Mouse (Mus musculus) brain, embryonic 14.5 days (tissue): ENCODE results near the gene Gm17428. TPM values are rescaled to one million over a fixed set of nuclear protein-coding genes. Genes with fewer than 3 reads are reported as not detected.

Source experiments
- DNase-seq: peaks from one replicate; pipeline ENCODE4 v3.0.0-alpha.2; 2011; ENCODE audit warnings: low read depth
- CTCF ChIP-seq: fragments of 200-500 bp; IDR thresholded peaks from 2 replicates; pipeline ENCODE4 v1.5.1; 2012; ENCODE audit warnings: inconsistent platforms, mild to moderate bottlenecking, moderate library complexity, borderline replicate concordance; ENCODE audit not compliant: insufficient read depth, insufficient read length; ENCODE audit errors: extremely low read depth
- POLR2A ChIP-seq: fragments of 200-500 bp; IDR thresholded peaks from 2 replicates; pipeline ENCODE4 v1.6.1; 2012; ENCODE audit warnings: mild to moderate bottlenecking, inconsistent platforms, borderline replicate concordance; ENCODE audit not compliant: poor library complexity, insufficient read depth, insufficient read length, severe bottlenecking; ENCODE audit errors: extremely low read depth
- polyA plus RNA-seq: library from polyadenylated mRNA; depleted of rRNA; stranded (reverse); fragments of >200 nt; gene quantifications from 2 replicates; pipeline ENCODE4 v1.2.3, GENCODE M21; 2012; rRNA removed

The Gm17428 gene
- polyA plus RNA-seq, 1 experiment: not detected

GRCm38 (mm10) chr14:55008417-55008816 is 31.7 kb downstream of the Gm17428 start:
- no peak for DNase-seq
- no peak for TF ChIP-seq CTCF
- TF ChIP-seq POLR2A: no peak

- peak; percentile 47; the same call in 1 of the 2 replicates for TF ChIP-seq CTCF
- no peak for TF ChIP-seq POLR2A
- peak; percentile 45 for DNase-seq
Observed at GRCm38 (mm10) chr14:55011116-55011515, 34.4 kb downstream of the Gm17428 start.

- DNase-seq: no peak
- TF ChIP-seq CTCF (no peak), POLR2A (no peak)
Observed at GRCm38 (mm10) chr14:55014591-55014990, 37.9 kb downstream of the Gm17428 start.

- peak; percentile 100 for DNase-seq
- TF ChIP-seq POLR2A (peak; percentile 56; the same call in 1 of the 2 replicates), CTCF (peak; percentile 88)
Observed at GRCm38 (mm10) chr14:55014991-55015766, 38.4 kb downstream of the Gm17428 start, which contains the start of gene Ngdn. Gene Ngdn, plus strand, starts transcription at chr14:55015454.

- TF ChIP-seq CTCF (no peak), POLR2A (no peak)
- DNase-seq: no peak
Observed at GRCm38 (mm10) chr14:55015767-55016111, 39.0 kb downstream of the Gm17428 start.

GRCm38 (mm10) chr14:55016876-55017275 is 40.1 kb downstream of the Gm17428 start:
- DNase-seq: no peak
- TF ChIP-seq CTCF (no peak), POLR2A (no peak)

- TF ChIP-seq CTCF: no peak
- no peak for TF ChIP-seq POLR2A
- no peak for DNase-seq
Observed at GRCm38 (mm10) chr14:55020394-55020793, 43.7 kb downstream of the Gm17428 start.

GRCm38 (mm10) chr14:55023011-55023410 is 46.3 kb downstream of the Gm17428 start:
- TF ChIP-seq POLR2A: no peak
- TF ChIP-seq CTCF: no peak
- DNase-seq: no peak

GRCm38 (mm10) chr14:55024236-55024635 is 47.5 kb downstream of the Gm17428 start:
- DNase-seq: peak; percentile 89
- TF ChIP-seq POLR2A: no peak
- TF ChIP-seq CTCF: peak; percentile 82; the same call in 1 of the 2 replicates

- TF ChIP-seq CTCF (no peak), POLR2A (no peak)
- DNase-seq: no peak
Observed at GRCm38 (mm10) chr14:55025527-55025926, 48.8 kb downstream of the Gm17428 start.

Other genes with a start within 250 kb of the Gm17428 start
- gene Slc7a8, start 195.0 kb upstream of the Gm17428 start, polyA plus RNA-seq: 8.9 and 14.6 TPM in 2 replicates
- 0.06 TPM in 1 of 2 replicates, not detected in the other for gene Rnf212b, start 162.8 kb upstream of the Gm17428 start, polyA plus RNA-seq
- 7.4 and 11.4 TPM in 2 replicates for gene Homez, start 106.0 kb upstream of the Gm17428 start, polyA plus RNA-seq
- gene Ppp1r3e, start 99.4 kb upstream of the Gm17428 start, polyA plus RNA-seq: 13.7 and 21.9 TPM in 2 replicates
- 39.5 and 47.2 TPM in 2 replicates for gene Bcl2l2, start 93.6 kb upstream of the Gm17428 start, polyA plus RNA-seq
- gene Gm20521, start 93.5 kb upstream of the Gm17428 start, polyA plus RNA-seq: 0.12 and 1.3 TPM in 2 replicates
- gene Pabpn1, start 84.4 kb upstream of the Gm17428 start, polyA plus RNA-seq: 517 and 822 TPM in 2 replicates
- 466 and 718 TPM in 2 replicates for gene Slc22a17, start 63.8 kb upstream of the Gm17428 start, polyA plus RNA-seq
- 30.9 and 35.3 TPM in 2 replicates for gene Efs, start 50.8 kb upstream of the Gm17428 start, polyA plus RNA-seq
- gene Il25, start 44.2 kb upstream of the Gm17428 start, polyA plus RNA-seq: 0.27 and 0.57 TPM in 2 replicates
- 3.8 and 6.1 TPM in 2 replicates for gene Cmtm5, start 40.7 kb upstream of the Gm17428 start, polyA plus RNA-seq
- gene Myh6, start 10.0 kb upstream of the Gm17428 start, polyA plus RNA-seq: 0.05 and 0.18 TPM in 2 replicates
- gene Myh7, start 17.7 kb downstream of the Gm17428 start, polyA plus RNA-seq: 5.0 and 7.1 TPM in 2 replicates
- 44.4 and 44.8 TPM in 2 replicates for gene Ngdn, start 38.5 kb downstream of the Gm17428 start, polyA plus RNA-seq
- gene Zfhx2, start 115.4 kb downstream of the Gm17428 start, polyA plus RNA-seq: 10.4 and 34.9 TPM in 2 replicates
- gene Thtpa, start 117.9 kb downstream of the Gm17428 start, polyA plus RNA-seq: 13.5 and 18.3 TPM in 2 replicates
- gene Ap1g2, start 129.7 kb downstream of the Gm17428 start, polyA plus RNA-seq: 13.6 and 20.6 TPM in 2 replicates
- gene Jph4, start 140.0 kb downstream of the Gm17428 start, polyA plus RNA-seq: 147 and 155 TPM in 2 replicates
- gene Dhrs2, start 245.1 kb downstream of the Gm17428 start, polyA plus RNA-seq: 0.38 and 0.72 TPM in 2 replicates